Comparison of ENCODE assay signal across 13 mouse cellular contexts in the genomic region with DNA sequence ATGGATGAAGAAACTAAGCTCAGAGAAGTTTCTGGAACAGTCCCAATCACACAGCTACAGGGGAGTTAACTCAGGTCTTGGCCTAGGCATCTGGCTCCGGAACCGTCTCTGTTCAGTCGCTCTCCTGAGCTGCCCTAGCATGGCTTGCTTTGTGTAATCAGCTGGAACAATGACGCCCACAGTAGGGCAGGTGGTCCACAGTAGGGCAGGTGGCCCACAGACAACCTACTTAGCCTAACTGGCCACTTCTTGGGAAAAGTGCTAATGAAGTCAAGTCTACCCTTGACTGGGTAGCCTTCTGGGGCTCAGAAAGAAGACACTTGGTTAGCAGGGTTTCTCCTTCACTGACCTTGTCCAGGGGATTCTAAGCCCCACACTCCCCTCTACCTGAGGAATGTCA.
"Had no signal": no experiment of that assay in that cellular context is flagged by ENCODE, and none has a peak within 500 bp of the region (broad histone marks: within the 10 kb centered on the region; RNA-seq: fewer than 3 reads in every experiment).

No protein-coding gene starts in this region.

- H3K9ac ChIP-seq: limb, embryonic 13.5 days; liver, embryonic 15.5 days; midbrain, embryonic 13.5 days had no signal

- H3K27ac ChIP-seq: limb, embryonic 13.5 days; liver, embryonic 15.5 days; macrophage; midbrain, embryonic 13.5 days had no signal

- H3K36me3 ChIP-seq: limb, embryonic 13.5 days; liver, embryonic 15.5 days; midbrain, embryonic 13.5 days had no signal

- H3K9me3 ChIP-seq: limb, embryonic 13.5 days; liver, embryonic 15.5 days; midbrain, embryonic 13.5 days had no signal

- H3K4me2 ChIP-seq: limb, embryonic 13.5 days; liver, embryonic 11.5 days; liver, embryonic 15.5 days; midbrain, embryonic 13.5 days had no signal

- H3K27me3 ChIP-seq: limb, embryonic 13.5 days; liver, embryonic 15.5 days; midbrain, embryonic 13.5 days had no signal

- DNase-seq: kidney, adult 18-20 months; kidney, adult 9 months; kidney, postnatal 14 days; kidney, postnatal 4 days; left cerebral cortex, postnatal 4 days; lung, adult 2 months; thymus, adult 18-20 months; thymus, postnatal 36 days had no signal

- ATAC-seq: midbrain, embryonic 13.5 days had no signal

- H3K4me3 ChIP-seq: limb, embryonic 13.5 days; liver, embryonic 15.5 days; midbrain, embryonic 13.5 days had no signal
